Mouse (Mus musculus) fat pad, adult 2 months (tissue): ENCODE measurements around the gene Abca7.
A peak's percentile ranks its signal among the peaks of the same experiment; 100 is the strongest.

ENCODE experiments used
- DNase-seq: peaks from one replicate; pipeline ENCODE4 v3.0.0-alpha.2; 2011; ENCODE audit warnings: low read depth, low spot score; ENCODE audit errors: extremely low read depth

Abca7 gene

GRCm38 (mm10) chr10:79974087-79974486 is 22.2 kb upstream of the Abca7 start:
- DNase-seq = no peak

- DNase-seq = no peak
Observed at GRCm38 (mm10) chr10:79974668-79975067, 21.6 kb upstream of the Abca7 start.

DNA sequence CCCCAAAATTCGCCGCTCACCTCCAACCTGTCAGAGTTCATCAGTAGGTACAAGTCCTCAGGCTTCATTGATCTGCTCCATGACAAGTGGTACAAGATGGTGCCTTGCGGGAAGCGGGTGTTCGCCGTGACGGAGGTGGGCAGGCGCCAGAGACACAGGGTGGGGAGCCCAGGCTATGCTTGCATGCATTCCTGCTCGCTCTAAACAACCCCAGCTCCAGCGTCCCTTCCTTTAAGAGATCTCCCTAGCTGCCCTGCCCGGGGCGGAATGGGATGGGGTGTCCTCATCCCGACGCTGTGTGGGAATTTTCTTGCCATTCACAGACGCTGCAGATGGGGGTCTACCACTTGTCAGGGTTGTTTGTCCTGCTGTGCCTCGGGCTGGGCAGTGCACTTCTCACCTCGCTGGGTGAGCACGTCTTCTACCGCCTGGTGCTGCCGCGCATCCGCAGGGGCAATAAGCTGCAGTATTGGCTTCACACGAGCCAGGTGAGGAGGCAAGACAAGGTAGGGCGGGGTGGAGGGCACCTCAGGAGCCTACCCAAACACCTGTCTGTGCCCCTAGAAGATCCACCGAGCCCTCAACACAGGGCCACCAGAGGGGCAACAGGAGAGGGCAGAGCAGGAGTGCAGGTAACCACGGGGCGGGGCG is 20.1 kb upstream of the Abca7 start:
- no peak for DNase-seq

- no peak for DNase-seq
Observed at GRCm38 (mm10) chr10:79976722-79977107, 19.6 kb upstream of the Abca7 start.

- DNase-seq = no peak
Observed at GRCm38 (mm10) chr10:79977324-79977723, 19.0 kb upstream of the Abca7 start.

DNA sequence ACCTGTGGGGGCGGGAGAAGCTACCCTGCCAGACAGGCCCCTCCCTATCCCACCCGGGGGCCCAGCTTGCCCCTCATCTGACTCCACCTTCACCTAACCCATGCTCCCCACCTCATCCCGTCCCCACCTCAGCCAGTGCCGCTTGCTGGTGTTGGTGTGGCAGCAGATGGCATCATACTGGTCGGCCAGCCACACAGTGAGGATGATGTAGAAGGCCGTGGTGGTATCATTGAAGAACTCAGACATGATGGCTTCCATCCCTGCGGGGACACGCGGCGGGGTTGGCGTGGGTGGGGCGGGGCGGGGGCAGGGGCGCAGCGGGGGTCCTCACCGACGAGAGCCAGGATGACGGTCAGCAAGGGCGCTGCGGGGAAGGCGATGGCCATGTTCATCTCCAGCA is 18.2 kb upstream of the Abca7 start:
- DNase-seq = no peak

DNA sequence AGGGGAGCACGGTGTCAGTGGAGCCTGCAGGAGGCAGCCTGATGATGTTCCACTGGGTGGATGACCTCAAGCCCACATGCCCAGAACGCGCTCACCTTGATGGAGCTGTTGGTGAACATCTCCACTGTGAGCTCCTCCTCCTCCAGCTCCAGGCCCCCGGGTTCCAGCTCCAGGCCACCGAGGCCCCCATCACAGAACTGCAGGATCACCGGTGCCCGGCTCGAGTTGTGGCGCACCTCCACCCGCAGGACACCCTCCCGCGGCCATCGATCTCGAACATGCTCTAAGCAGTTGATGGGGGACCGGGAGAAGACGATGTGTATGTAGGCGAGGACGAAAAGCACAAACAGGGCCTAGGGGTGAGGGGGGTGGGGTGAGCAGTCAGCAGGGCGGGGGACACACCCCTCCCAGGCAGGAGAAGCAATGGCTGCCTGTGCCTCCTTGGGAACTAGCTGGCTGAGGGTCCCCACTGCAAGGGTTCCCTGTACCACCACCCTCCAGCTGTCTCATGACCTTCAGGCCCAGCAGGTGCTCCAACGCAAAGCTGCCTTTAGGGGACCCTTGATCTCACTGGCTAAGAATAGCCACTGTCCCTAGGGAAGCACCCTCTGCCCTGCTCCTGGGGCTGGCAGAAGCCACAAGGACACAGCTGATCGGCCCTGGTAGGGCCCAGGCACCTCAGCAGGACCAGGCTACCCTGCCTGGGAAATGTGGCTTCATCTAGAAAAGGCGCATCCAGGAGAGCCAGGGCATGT is 16.7 kb upstream of the Abca7 start:
- no peak for DNase-seq

- DNase-seq = no peak
Observed at GRCm38 (mm10) chr10:79983205-79983604, 13.1 kb upstream of the Abca7 start.

GRCm38 (mm10) chr10:79983670-79984069 is 12.6 kb upstream of the Abca7 start:
- DNase-seq = no peak

DNA sequence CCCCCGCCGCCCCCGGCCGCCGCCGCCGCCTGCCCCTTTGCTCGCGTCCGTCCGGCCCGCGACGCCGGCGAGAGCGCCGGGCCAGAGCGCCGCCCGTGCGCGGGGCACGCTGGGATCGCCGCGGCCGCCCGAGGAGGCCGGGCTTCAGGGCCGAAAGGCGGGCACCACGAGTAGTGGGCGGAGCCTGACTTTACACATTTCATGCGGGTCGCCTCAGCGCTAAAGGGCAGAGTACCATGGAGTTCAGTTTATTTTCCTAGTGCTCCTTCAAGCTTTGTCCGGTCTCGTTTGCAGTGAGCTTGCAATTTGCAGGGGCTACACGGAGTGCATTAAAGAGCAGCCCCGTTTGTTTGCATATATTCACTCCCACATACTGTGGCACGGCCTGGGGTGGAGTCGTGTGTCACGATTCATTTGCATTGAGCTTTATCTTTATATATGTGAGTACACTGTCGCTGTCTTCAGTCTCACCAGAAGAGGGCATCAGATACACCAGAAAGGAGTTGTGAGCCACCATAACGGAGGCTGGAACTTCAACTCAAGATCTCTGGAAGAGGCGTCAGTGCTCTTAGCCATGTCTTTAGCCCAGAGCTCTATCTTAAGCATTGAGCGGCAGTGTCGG is 12.0 kb upstream of the Abca7 start, which contains the start of gene Tmem259:
Tmem259 (minus strand) TSS at position 136 of the 622 bp plus-strand sequence.
- DNase-seq = peak; percentile 66

DNA sequence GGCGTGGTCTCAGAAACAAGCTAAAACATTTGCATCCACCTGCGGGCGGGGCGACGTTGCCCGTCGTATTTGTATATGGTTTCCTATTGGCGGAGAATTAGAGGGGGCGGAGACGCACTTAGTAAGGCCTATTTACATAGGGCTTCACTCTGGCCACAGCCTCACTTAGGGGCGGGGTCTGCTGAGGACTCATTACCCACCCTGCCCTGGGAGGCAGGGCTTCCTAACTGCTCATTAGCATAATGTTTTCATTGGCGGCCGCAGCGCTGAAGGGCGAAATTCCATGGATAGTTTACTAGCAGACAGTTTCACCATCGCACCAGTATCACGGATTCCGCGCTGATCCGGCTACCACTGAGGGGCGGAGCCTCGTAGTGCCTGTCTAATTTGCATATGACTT is 11.4 kb upstream of the Abca7 start:
- peak; percentile 99 for DNase-seq

DNA sequence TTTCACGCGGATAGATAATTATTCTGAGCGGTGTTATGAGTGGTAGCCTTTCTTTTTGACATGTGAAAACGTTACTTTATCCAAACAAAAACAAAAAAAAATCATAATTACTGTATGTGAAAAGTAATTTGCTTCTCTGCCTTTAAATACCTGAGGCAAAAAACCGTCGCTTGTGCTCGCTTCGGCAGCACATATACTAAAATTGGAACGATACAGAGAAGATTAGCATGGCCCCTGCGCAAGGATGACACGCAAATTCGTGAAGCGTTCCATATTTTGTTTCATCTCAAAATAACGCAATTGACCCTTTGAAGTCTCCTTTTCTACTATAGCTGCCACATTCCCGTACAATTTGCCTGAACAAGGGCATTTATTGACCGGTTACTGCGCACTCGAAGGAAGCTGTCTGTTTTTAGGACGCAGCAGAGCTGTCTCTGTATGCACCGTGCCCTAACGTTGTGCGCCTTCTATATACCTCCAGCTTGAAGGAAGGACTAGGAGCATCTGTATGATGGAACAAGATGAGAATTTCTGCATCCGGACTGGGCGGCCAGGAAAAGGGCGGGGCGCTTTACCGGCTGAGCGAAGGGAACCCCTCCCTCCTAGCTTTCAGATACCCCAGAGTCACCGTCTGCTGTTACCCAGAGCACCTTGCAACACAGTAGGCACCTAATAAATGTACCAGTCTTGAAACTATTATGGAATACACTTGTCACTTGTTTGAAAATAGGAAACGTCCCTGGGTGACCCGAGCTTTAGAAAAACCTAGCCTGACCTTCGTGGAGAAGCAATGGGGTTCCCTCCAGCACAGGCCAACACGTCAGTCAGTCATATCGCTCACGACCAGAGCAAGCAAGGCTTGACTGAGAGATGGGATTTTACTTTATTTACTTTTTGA is 10.7 kb upstream of the Abca7 start:
- DNase-seq = no peak

- DNase-seq = no peak
Observed at GRCm38 (mm10) chr10:79986232-79986878, 9.9 kb upstream of the Abca7 start.

GRCm38 (mm10) chr10:79986963-79987362 is 9.3 kb upstream of the Abca7 start:
- DNase-seq = no peak

DNA sequence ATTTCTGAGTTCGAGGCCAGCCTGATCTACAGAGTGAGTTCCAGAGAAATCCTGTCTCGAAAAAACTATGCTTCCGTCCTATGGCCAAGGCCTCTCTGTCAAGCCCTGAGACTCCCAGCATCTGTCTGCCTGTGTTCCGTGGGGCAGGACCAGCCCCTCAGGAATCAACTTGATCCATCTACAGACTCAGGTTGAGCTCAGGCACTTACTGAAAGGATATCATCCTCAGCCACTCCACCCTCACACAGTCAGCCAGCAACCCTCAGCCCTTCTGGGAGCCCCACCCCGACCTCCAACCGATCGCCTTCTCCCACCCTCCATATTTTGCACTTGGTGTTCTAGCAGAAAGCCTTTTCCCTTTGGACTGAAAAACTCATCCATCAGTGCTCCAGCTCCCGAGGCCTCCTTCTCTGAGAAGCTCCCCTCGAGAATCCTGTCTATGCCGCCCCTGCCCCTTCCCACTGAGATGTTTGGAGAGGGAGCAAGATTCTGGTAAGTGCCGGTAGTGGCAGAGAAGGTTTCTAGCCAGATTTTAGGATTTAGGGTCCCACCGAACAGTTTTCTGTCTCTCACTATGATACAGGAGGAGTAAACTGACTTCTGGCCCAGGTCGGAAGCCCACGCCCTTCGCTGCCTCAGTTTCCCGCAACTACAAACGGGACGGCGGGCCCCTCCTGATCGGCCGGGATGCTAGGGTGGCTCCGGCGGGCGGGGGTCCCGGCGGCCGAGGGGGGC is 8.4 kb upstream of the Abca7 start:
- DNase-seq = no peak

DNA sequence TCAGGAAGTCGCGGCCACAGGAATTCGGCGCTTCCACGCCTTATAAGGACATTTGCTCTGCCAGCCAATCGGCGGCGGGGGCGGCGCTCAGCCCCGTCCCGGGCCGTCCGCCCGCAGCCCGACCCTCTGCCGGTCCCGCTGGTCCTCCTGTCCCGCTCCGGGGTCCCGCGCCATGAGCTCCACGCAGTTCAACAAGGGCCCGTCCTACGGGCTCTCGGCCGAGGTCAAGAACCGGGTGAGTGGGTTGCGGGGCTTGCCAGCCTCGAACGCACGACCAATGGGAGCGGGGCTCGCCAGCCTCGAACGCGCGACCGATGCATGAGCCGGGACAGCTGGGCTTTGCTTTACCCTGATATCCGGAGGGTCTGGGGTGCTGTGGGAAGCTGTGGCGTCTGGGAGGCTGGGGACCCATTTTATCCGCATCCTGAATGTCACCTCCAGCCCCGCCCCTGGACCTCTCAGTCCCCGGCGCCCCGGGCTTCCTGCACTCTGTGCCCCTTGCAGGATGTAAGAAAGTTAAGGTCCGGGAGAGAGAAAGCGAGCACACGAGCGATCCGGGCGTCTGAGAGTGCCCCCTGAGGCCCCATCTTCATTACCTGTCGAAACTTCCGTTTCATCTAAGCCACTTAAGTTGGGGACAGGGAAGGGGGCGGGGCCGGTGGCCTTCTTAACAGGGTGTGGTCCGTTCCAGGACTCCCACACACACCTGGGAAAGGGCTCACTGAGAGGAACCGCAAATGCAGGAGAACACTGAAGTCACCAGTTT is 7.6 kb upstream of the Abca7 start, which contains the start of gene Cnn2:
Cnn2 (plus strand) TSS at position 79 of the 766 bp plus-strand sequence.
- DNase-seq = peak; percentile 56

DNA sequence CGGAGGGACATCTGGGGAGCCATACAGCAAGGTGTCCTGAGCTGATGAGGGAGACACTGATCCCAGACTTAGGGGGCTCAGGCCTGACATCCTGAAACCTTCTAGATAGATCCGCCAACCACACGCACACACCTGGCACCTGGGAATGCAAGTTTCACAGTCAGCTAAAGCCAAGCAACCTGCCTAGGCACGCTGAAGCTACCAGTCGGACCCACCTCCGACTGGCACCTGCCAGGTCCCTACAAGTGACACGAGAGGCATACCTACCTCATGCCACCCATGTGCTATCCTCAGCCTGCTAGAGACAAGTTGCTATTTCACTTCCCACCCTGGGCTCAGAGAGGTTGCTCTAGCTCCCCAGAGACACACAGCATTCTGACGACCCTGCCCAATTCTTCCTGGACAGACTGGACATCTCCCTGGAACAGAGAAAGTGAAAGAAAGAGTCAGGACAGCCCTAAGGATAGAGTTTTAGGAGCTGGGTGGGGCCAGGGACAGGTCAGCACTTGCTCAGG is 7.0 kb upstream of the Abca7 start:
- DNase-seq = peak; percentile 58

DNA sequence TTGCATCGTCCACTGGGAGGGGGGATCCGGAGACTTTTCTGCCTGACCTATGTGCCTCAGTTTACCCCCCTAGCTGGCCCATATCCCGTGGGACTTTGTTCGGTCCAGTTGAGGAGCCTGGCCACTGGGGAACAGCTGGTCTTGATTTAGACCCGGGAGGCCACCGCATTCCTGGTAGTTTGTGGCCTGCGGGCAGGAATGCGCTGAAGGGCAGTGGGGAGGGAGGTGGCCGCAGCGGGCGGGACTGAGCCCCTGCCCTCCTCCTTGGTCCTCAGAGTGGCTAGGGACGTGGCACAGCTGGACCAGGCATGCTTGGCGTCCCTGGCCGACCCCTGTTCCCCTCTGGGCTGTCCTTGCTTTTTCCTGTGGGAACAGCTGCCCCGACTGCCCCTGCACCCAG is 6.4 kb upstream of the Abca7 start:
- no peak for DNase-seq

GRCm38 (mm10) chr10:79991099-79991498 is 5.2 kb upstream of the Abca7 start:
- DNase-seq = no peak
